Mouse (Mus musculus) layer of hippocampus, adult 8-10 months (tissue): ENCODE results near the gene Timm10. TPM values are rescaled to one million over a fixed set of nuclear protein-coding genes. Genes with fewer than 3 reads are reported as not detected.

Experiments used
- DNase-seq, 2 experiments: peaks; one replicate each; pipeline ENCODE4 v3.0.0; 2022; ENCODE audit warnings: low spot score in 2 of 2
- total RNA-seq, 4 experiments: library from RNA; stranded (reverse); gene quantifications; 2 replicates each; pipeline ENCODE4 v1.2.4; 2022

Timm10 gene
- total RNA-seq, 4 experiments from 2014 or later = 44.2 to 55.4 (median 50.7) TPM

GRCm38 (mm10) chr2:84819861-84820260 lies 6.9 kb upstream of the Timm10 start:
- DNase-seq = no peak

GRCm38 (mm10) chr2:84822552-84822951 lies 4.2 kb upstream of the Timm10 start, which contains the start of gene Smtnl1:
TSS of gene Smtnl1 (minus strand) at chr2:84822652.
- DNase-seq = no peak

GRCm38 (mm10) chr2:84823237-84823636 lies 3.6 kb upstream of the Timm10 start:
- DNase-seq = no peak

GRCm38 (mm10) chr2:84827283-84827920 lies 605 bp downstream of the Timm10 start:
- DNase-seq = no peak

- peak; percentile 81 to 90 for DNase-seq
Measured at GRCm38 (mm10) chr2:84831666-84832391, 5.0 kb downstream of the Timm10 start.

- no peak for DNase-seq
Measured at GRCm38 (mm10) chr2:84837107-84837506, 10.3 kb downstream of the Timm10 start.

GRCm38 (mm10) chr2:84837817-84838592 lies 11.2 kb downstream of the Timm10 start:
- DNase-seq = no peak

- DNase-seq = no peak
Measured at GRCm38 (mm10) chr2:84838593-84838949, 11.8 kb downstream of the Timm10 start, which contains the start of gene Slc43a1. TSS of gene Slc43a1 (plus strand) at chr2:84838850.

- DNase-seq = no peak
Measured at GRCm38 (mm10) chr2:84838993-84839980, 12.5 kb downstream of the Timm10 start.

GRCm38 (mm10) chr2:84840016-84840747 lies 13.4 kb downstream of the Timm10 start:
- DNase-seq = no peak

- no peak for DNase-seq
Measured at GRCm38 (mm10) chr2:84840748-84841563, 14.2 kb downstream of the Timm10 start.

- no peak for DNase-seq
Measured at GRCm38 (mm10) chr2:84841905-84842304, 15.1 kb downstream of the Timm10 start.

GRCm38 (mm10) chr2:84843654-84844053 lies 16.9 kb downstream of the Timm10 start:
- DNase-seq = no peak

- DNase-seq = no peak
Measured at GRCm38 (mm10) chr2:84845226-84845625, 18.4 kb downstream of the Timm10 start.

- DNase-seq = no peak
Measured at GRCm38 (mm10) chr2:84850407-84851129, 23.8 kb downstream of the Timm10 start.

GRCm38 (mm10) chr2:84851130-84852040 lies 24.6 kb downstream of the Timm10 start:
- DNase-seq = no peak

- DNase-seq = peak; percentile 53 to 58
Measured at GRCm38 (mm10) chr2:84855732-84856131, 28.9 kb downstream of the Timm10 start.

- no peak for DNase-seq
Measured at GRCm38 (mm10) chr2:84858551-84858950, 31.8 kb downstream of the Timm10 start.
